Mouse (Mus musculus) erythroblast, embryonic 14.5 days (primary cell): ENCODE data around the gene Clec2d.

Experiments
- GATA1 ChIP-seq: IDR thresholded peaks from 2 replicates; pipeline ENCODE4 v1.6.1; 2012; ENCODE audit warnings: low read length, inconsistent platforms, mixed read lengths
- TAL1 ChIP-seq: IDR thresholded peaks from 3 replicates; pipeline ENCODE4 v1.6.1; 2012; ENCODE audit warnings: low read length, inconsistent platforms, mixed read lengths

- TF ChIP-seq TAL1 (no peak), GATA1 (no peak)
Observed at GRCm38 (mm10) chr6:129186457-129187199, 6.2 kb downstream of the Clec2d start.
